Mouse (Mus musculus) heart, embryonic 14.5 days (tissue): ENCODE measurements around the gene Hoxb8. TPM values are rescaled to one million over a fixed set of nuclear protein-coding genes. Genes with fewer than 3 reads are reported as not detected.

Source experiments
- ATAC-seq: fragments of 200-750 bp; cut with Nextera tagmentation; 2 replicates; pipeline ENCODE4 v1.8.0; 2017; ENCODE audit warnings: low read depth, moderate TSS enrichment; ENCODE audit not compliant: insufficient number of reproducible peaks, insufficient read depth, low FRiP score
- H3K27ac ChIP-seq, 2 experiments: fragments of 200-500 bp in 1 of 2; fragments of 300-500 bp in 1 of 2; sonication (generic) in 1 of 2; replicated peaks in 1 of 2; 2 replicates each; pipeline ENCODE4 v1.5.1; 2012 to 2014; ENCODE audit warnings: low read depth in 2 of 2, low read length in 2 of 2, control low read depth in 1 of 2, mild to moderate bottlenecking in 1 of 2, mixed read lengths in 1 of 2; ENCODE audit not compliant: control insufficient read depth in 1 of 2, insufficient read depth in 1 of 2
- H3K27me3 ChIP-seq: fragments of 300-500 bp; sonication (generic); 2 replicates; pipeline ENCODE4 v1.6.1; 2014; ENCODE audit warnings: mild to moderate bottlenecking, low read length, control low read depth; ENCODE audit not compliant: control insufficient read depth, insufficient read depth
- H3K36me3 ChIP-seq: fragments of 300-500 bp; sonication (generic); 2 replicates; pipeline ENCODE4 v1.6.1; 2014; ENCODE audit warnings: mild to moderate bottlenecking, control low read depth, low read length, mixed read lengths; ENCODE audit not compliant: control insufficient read depth, insufficient read depth
- H3K4me1 ChIP-seq, 2 experiments: fragments of 200-500 bp in 1 of 2; fragments of 300-500 bp in 1 of 2; sonication (generic) in 1 of 2; 2 replicates each; pipeline ENCODE4 v1.6.1; 2012 to 2014; ENCODE audit warnings: low read length in 2 of 2, control low read depth in 1 of 2, mixed read lengths in 1 of 2; ENCODE audit not compliant: control insufficient read depth in 2 of 2, insufficient read depth in 2 of 2
- H3K4me2 ChIP-seq: fragments of 300-500 bp; sonication (generic); 2 replicates; pipeline ENCODE4 v1.6.1; 2014; ENCODE audit warnings: mild to moderate bottlenecking, low read length
- H3K4me3 ChIP-seq, 2 experiments: fragments of 200-500 bp in 1 of 2; fragments of 300-500 bp in 1 of 2; sonication (generic) in 1 of 2; 2 replicates each; pipeline ENCODE4 v1.5.1; 2012 to 2014; ENCODE audit warnings: low read length in 2 of 2, mild to moderate bottlenecking in 2 of 2, control low read depth in 1 of 2, low read depth in 1 of 2, moderate library complexity in 1 of 2; ENCODE audit not compliant: control insufficient read depth in 1 of 2, insufficient read depth in 1 of 2
- H3K9ac ChIP-seq: fragments of 300-500 bp; sonication (generic); 2 replicates; pipeline ENCODE4 v1.6.1; 2014; ENCODE audit warnings: mild to moderate bottlenecking, low read length
- H3K9me3 ChIP-seq: fragments of 300-500 bp; sonication (generic); 2 replicates; pipeline ENCODE4 v1.6.1; 2016; ENCODE audit warnings: low read length, control low read depth; ENCODE audit not compliant: control insufficient read depth
- WGBS: fragments of 180-500 bp; shearing (Covaris S2); extraction: QIAGEN DNeasy Blood & Tissue Kit; methylation state at CpG from one replicate; pipeline ENCODE4 v1.1.7; 2014; 5-methylcytosine and 5-hydroxymethylcytosine counted together
- microRNA counts: library from miRNA; unstranded; fragments of <30 nt; microRNA quantifications from one replicate; lab custom pipeline; 2016
- microRNA-seq: library from miRNA; unstranded; fragments of <30 nt; microRNA quantifications from one replicate; pipeline ENCODE4, GENCODE M21; 2016
- polyA plus RNA-seq: library from polyadenylated mRNA; unstranded; fragments of >200 nt; fragmentation: Nextera tagmentation; extraction: Ambion mirVana; gene quantifications from 2 replicates; pipeline ENCODE4 v1.2.1, GENCODE M21; 2014

The Hoxb8 gene
- polyA plus RNA-seq, 1 experiment from 2014 or later: not detected

DNA sequence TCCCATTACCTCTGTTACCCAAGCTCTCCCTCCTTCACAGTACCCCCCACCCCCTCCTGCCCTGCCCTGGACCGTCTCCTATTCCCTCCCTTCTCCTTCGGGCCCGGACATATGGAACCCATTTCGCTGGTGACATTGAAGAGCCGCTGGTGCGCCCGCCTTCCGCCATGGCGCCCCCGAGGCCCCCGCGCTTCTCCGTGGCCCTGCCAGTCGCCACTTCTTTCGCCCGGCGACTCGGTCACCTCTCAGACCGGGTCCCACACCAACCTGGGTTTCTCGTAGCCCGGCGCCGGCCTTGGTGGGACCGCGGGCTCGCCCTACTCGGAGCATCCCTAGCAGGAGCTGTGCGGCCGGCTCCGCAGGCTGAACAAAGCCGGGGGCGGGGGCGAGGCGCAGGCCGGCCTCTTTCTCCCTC lies 50.9 kb downstream of the Hoxb8 start:
- H3K4me3 ChIP-seq: peak overlapping the region; percentile 30 to 33
- H3K27me3 ChIP-seq: peaks cover 100% of the 10 kb centered on the region
- H3K4me2 ChIP-seq: peak overlapping the region; percentile 49
- no peak for ATAC-seq
- H3K9me3 ChIP-seq: no peaks in the 10 kb centered on the region
- H3K36me3 ChIP-seq: no peaks in the 10 kb centered on the region
- peaks cover 0 to 3% of the 10 kb centered on the region in 2 experiments; a peak in 1 of 4 replicates for H3K4me1 ChIP-seq
- 2% methylated on average over 35 of the region's 35 CpGs for WGBS
- peak overlapping the region; percentile 42 for H3K9ac ChIP-seq
- H3K27ac ChIP-seq: no peak overlapping the region

DNA sequence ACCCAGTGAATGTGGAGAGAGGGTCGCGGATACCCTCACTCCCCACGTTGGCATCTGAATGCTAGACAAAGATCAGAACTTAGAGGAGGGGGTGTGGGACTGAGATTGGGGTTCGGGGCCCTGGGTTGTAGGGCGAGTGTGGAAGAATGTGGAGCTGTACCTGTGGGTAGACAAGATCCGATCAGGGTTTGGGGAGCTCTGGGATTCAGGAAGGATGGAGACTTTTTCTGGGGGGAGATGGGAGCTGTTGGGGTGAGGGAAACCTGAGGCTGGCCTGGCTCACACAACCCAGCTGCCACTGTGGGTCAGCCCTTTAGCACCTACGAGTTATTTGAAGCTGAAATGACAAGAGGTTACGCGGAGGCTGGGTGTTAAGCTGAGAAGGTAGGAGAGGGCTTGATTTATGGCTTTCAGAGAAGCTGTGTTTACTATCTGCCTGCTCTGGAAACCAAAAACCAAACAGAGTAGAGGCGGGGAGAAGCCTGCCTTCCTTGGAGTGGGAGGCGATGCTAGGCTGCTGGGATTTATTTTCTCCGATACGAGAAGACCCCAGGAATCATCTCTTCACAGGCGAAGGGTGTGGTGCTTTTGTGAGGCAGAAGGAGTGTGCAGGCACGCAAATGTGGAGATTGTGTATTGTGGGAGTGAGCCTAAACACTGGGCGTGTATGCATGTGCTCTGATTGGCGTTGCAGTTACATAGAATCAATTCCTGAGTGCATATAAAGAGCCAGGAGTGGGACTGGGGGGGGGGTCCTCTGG lies 51.7 kb downstream of the Hoxb8 start:
- H3K36me3 ChIP-seq: no peaks in the 10 kb centered on the region
- no peak for ATAC-seq
- H3K4me2 ChIP-seq: peak overlapping the region; percentile 49
- H3K4me3 ChIP-seq: peak overlapping the region; percentile 30 to 33
- H3K9ac ChIP-seq: peak overlapping the region; percentile 42; the same call in 1 of the 2 replicates
- no peak overlapping the region for H3K27ac ChIP-seq
- H3K4me1 ChIP-seq: peaks cover 0 to 3% of the 10 kb centered on the region in 2 experiments; a peak in 1 of 4 replicates
- H3K27me3 ChIP-seq: peaks cover 100% of the 10 kb centered on the region
- no peaks in the 10 kb centered on the region for H3K9me3 ChIP-seq
- WGBS: 11% methylated on average over 17 of the region's 17 CpGs

DNA sequence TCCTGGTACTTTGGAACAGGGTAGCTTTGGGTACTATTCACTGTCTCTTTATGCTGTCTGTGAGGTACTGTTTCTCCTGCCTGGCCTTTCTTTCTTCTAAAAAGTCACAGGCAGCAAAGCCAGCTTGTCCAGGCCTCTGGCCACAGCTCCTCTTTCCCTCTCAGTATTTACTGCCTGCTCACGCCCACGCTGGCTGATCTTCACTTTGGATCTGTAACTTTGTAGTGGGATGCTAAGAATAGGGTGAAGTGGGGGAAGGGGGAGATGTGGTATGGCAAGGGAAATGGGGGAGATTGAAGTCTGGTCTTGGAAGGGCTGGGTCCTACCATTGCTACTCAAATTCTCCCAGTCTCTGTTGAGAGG lies 52.3 kb downstream of the Hoxb8 start:
- 13% methylated on average over 2 of the region's 2 CpGs for WGBS
- H3K9ac ChIP-seq: no peak overlapping the region
- no peaks in the 10 kb centered on the region for H3K36me3 ChIP-seq
- H3K9me3 ChIP-seq: no peaks in the 10 kb centered on the region
- H3K4me3 ChIP-seq: no peak overlapping the region
- ATAC-seq: no peak
- H3K27ac ChIP-seq: no peak overlapping the region
- no peak overlapping the region for H3K4me2 ChIP-seq
- peaks cover 0 to 3% of the 10 kb centered on the region in 2 experiments; a peak in 1 of 4 replicates for H3K4me1 ChIP-seq
- H3K27me3 ChIP-seq: peaks cover 100% of the 10 kb centered on the region

MicroRNAs within 50 kb of the gene (microRNA counts, 519-probe panel; counts per million panel counts)
- 322 counts per million, percentile 70 among the panel's probes with 10 or more counts for microRNA mmu-miR-10a (lab: Ali Mortazavi, UCI)
- microRNA mmu-miR-196a (lab: Ali Mortazavi, UCI): 322 counts per million, percentile 70 among the panel's probes with 10 or more counts

Small RNA genes within 50 kb of the gene (microRNA-seq; reads per million reads assigned to microRNA genes)
- gene Mir10a (1,188 reads per million, percentile 79 among the genes with 10 or more reads in this experiment), gene Mir196a-1 (not detected)

Other genes starting within 250 kb of the Hoxb8 start
- 23.5 and 30.5 TPM in 2 replicates for gene Snf8, start 247.0 kb upstream of the Hoxb8 start, polyA plus RNA-seq
- gene Ube2z, start 216.5 kb upstream of the Hoxb8 start, polyA plus RNA-seq: 28.7 and 29.7 TPM in 2 replicates
- gene Atp5g1, start 206.2 kb upstream of the Hoxb8 start, polyA plus RNA-seq: 2,464 and 2,507 TPM in 2 replicates
- gene Calcoco2, start 169.9 kb upstream of the Hoxb8 start, polyA plus RNA-seq: not detected in 2 replicates
- not detected in 2 replicates for gene Ttll6, start 148.1 kb upstream of the Hoxb8 start, polyA plus RNA-seq
- gene Hoxb13, start 87.6 kb upstream of the Hoxb8 start, polyA plus RNA-seq: not detected in 2 replicates
- gene Hoxb9, start 10.4 kb upstream of the Hoxb8 start, polyA plus RNA-seq: not detected in 2 replicates
- gene Hoxb7, start 4.7 kb downstream of the Hoxb8 start, polyA plus RNA-seq: 0.36 TPM in 1 of 2 replicates, not detected in the other
- not detected in 2 replicates for gene Hoxb6, start 10.6 kb downstream of the Hoxb8 start, polyA plus RNA-seq
- 0.27 TPM in 1 of 2 replicates, not detected in the other for gene Hoxb5, start 21.4 kb downstream of the Hoxb8 start, polyA plus RNA-seq
- 0.09 and 0.15 TPM in 2 replicates for gene Hoxb4, start 36.4 kb downstream of the Hoxb8 start, polyA plus RNA-seq
- gene Hoxb3, start 41.4 kb downstream of the Hoxb8 start, polyA plus RNA-seq: 0.31 and 0.43 TPM in 2 replicates
- gene Hoxb2, start 68.6 kb downstream of the Hoxb8 start, polyA plus RNA-seq: 2.0 and 2.9 TPM in 2 replicates
- 0.09 TPM in 1 of 2 replicates, not detected in the other for gene Hoxb1, start 83.8 kb downstream of the Hoxb8 start, polyA plus RNA-seq
- gene Skap1, start 182.7 kb downstream of the Hoxb8 start, polyA plus RNA-seq: 0.23 TPM in 1 of 2 replicates, not detected in the other